Mouse (Mus musculus): ENCODE results near the gene Nat10. TPM values are rescaled to one million over a fixed set of nuclear protein-coding genes. Genes with fewer than 3 reads are reported as not detected.

The Nat10 gene
- polyA plus RNA-seq (2017; shearing (Covaris generic)), result 43.9 TPM

DNA sequence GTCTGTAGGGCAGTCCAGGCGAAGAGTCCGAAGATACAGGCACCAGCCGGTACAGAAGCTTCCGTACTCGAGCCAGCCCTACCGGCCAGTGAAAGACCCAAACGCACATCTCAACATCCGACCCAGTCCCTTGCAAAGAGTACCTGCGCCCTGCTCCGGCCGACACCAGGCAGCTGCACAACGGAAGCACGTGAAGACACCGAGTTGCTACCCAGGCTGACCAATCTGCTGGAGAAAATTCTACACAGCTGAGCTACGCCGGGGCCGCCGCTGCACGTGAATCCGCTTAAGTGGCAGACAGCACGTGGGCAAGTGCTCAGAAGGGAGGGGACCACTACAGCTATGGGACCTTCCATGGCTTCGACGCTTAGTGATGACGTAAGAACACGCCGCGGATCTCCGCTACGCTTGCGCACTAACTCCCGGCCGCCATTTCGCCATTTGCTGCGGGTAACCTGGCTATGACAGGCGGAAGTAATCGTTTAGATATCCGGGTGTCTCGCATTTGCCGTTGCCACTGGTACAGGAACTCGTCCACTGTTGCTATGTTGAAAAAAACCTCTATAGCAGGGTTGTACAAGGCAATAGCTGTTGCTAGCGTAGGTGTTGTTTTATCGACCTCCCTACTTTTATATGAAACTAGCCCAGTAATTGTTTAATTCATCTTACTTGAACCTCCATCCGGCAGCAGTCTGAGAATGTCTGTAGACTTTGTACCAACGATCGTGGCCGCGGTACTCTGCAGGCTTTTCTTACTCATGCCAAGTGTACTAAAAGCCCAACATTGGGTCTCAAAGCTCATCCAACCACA, at the start of gene Nat10:
Gene Nat10, minus strand, starts transcription at position 365 of the 811 bp plus-strand sequence.

DNA sequence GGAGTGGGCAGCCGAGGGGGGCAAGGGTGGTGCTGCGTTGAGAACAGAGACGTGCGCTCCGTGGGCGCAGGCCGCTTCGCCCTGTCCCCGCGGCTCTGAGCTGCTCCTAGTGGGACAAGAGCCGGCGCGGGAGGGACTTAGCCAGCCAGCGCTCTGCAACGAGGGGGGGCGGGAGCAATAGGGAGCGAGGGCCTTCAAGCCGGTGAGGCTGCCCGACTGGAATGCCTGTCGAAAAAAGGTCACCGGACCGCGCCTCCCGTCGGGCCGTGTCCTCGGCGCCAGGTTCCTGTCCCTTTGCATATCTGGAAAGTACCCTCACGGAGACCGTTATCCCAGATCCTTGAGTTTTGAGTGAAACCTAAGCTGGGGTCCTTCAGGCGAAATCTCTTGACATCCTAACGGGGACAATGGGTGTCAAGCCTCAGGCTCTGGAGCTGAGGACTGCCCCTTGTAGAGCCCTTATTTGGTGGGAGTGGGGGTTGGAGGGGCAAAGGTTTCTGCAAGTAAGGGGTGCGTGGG, 36.5 kb upstream of the Nat10 start, which contains the start of gene Caprin1:
Gene Caprin1, minus strand, starts transcription at position 159 of the 519 bp plus-strand sequence.

Other genes with a start within 250 kb of the Nat10 start
- gene Abtb2, start 195.0 kb downstream of the Nat10 start, polyA plus RNA-seq (2017; shearing (Covaris generic)), result 11.6 TPM
- gene Caprin1, start 36.4 kb upstream of the Nat10 start, polyA plus RNA-seq (2017; shearing (Covaris generic)), result 180 TPM
- 0.53 TPM for gene Lmo2, start 196.7 kb upstream of the Nat10 start, polyA plus RNA-seq (2017; shearing (Covaris generic))